Mouse (Mus musculus) skeletal muscle tissue, adult 2 months (tissue): ENCODE measurements around the gene Arrdc1.
"Not testable (repeated sequence)": the region's sequence is repeated elsewhere in the genome, so short reads cannot be mapped to it uniquely, and the experiment has no call there.

Experiments
- DNase-seq: peaks from one replicate; pipeline ENCODE4 v3.0.0-alpha.2; 2012; ENCODE audit warnings: low read depth, low spot score

Arrdc1 gene

DNA sequence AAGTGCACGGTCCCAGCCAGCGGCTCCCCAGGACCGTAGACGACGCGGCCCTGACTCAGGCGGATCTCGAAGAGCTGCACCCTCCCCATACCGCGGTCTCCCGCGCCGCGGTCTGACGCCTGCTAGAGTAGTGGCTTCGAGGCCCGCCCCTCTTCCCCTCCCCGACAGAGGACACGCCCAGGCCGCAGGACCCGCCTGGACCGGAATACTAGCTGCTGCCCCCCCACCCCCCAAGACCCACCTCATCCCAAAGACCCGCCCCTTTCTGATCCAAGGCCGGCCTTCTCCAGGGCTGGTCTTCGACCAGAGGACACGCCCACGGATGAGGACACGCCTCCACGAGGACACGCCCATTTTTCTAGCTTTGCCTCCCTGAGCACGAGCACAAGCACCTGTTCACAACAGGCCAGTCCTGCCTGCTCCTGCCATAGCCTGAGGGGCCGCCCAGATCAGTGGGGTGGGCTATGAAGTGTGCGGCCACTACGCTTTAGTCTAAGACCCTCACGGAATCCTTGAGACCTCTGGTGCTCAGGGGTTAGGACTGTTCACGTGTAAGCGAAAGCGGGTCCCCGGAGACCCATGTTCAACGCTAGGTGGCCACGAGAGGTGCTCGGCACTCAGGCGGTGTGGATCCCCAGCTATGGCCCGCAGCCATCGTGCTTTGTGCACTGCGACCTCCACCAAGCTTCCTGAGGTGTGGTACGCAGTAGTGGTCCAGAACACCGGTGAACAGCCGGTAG lies at the start of gene Arrdc1:
Gene Arrdc1 (minus strand): TSS at position 196 of the 740 bp plus-strand sequence.
- peak; percentile 94 for DNase-seq

GRCm38 (mm10) chr2:24976960-24977359 lies 41.9 kb upstream of the Arrdc1 start:
- no peak for DNase-seq

DNA sequence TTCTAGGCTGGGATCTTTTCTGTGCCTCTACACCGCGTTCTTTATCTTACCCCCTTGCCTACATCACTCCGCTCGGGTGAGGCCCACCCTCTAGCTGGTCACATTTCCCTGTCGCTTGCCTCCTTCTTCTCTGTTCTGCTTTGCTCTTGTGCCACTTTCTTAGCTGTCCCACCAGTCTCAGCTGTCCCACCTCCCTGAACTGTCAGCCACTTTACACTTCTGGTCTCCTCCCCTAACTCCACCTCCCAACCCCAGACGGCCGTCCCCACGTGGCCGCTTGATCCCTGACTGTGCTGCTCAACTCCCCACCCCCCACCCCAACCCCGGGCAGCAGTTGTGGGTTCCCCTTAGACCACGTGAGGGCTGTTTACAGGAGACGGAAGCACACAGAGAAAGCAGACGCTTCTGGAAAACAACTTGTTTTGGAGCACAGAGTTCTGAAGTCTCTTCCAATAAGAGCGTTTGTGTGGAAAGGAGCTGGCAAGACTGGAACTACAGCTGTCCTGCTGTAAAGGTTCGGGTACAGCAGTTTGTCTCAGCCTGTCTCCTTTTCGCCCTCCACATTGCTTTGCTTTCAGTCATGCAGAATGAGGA lies 40.7 kb upstream of the Arrdc1 start, which contains the start of gene Pnpla7:
Gene Pnpla7 (plus strand): TSS at position 330 of the 594 bp plus-strand sequence.
- DNase-seq = peak; percentile 91

GRCm38 (mm10) chr2:24974906-24975703 lies 40.1 kb upstream of the Arrdc1 start, which contains the start of gene Mrpl41:
Mrpl41 (minus strand) TSS chr2:24975098.
- peak; percentile 97 for DNase-seq

DNA sequence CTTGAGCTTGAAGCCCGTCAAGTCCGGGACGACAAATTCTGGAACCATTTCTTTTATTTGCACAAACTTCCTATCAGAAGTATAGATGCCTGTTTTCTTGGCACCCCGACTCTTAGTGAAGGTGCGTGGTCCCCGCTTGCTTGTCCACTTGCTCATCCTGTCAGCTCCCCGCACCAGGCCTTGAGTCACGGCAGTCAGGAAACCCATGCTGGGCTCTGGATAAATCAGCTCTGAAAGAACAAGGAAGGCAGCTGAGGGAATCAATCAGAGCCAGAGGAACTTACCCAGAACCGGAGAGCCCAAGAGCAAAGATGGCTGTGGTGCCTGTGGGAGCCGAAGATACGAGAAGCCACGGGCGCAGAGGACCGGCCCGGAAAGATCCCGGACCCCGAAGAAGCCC lies 39.4 kb upstream of the Arrdc1 start:
- not testable (repeated sequence) for DNase-seq

DNA sequence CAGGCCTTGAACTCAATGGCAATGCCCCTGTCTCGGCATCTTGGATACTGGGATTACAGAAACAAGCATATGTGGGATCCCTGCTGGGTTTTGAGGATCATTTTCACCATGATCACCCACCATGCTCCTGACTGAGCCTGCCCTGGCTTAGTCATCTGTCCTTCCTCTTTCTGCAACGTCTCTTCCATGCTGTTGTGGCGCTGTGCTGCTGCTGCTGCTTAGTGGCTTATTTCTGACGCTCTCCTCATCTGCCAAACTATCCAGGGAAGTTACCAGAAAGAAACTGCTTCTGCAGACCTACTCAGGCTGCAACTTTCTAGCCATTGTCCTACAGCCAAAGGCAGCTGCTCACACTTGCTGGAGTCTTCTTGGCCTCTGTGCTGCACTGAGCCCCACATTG lies 35.3 kb upstream of the Arrdc1 start:
- no peak for DNase-seq

GRCm38 (mm10) chr2:24962304-24963000 lies 27.4 kb upstream of the Arrdc1 start, which contains the start of gene Dph7:
Dph7 (plus strand) TSS chr2:24962400.
- DNase-seq = peak; percentile 55

DNA sequence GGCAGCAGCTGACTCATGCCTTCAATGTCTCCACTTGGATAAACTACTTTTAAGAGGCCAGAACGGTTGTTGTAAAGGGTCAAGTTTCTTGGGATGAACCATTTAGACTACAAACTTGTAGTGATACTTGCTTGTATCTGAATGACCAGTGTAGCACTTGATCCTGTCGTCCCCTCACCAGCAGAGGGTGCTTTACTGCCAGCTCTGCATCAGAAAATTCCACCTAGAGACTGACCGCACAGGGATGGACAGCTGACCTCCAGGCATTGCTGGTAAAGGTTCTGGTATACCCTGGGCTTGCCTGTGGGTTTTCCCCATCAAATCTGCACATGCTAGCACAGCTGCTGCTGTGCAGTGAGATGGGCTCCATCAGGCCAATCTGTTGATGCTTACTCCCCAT lies 25.9 kb upstream of the Arrdc1 start:
- DNase-seq = no peak

DNA sequence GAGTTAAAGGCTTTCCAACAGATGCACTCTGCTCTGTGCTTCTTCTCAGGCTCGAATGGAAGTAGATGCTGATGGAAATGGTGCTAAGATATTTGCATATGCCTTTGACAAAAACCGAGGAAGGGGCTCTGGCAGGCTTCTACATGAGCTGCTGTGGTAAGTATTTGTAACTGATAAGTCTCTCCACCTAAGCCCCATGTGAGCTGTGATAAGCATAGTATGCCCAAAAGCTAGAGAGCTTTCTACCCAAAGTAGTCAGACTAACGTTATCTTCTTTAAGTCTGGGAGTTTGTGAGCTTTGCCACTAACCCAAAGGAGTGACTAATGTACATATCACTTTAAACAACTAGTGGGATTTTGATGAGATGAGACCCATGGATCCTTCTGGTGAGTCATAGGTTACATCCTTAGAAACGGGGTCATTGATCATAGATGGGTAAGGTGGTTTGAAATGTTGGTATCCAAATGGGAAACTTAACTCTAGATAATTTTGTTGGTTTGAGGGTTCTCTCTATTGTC lies 17.5 kb upstream of the Arrdc1 start:
- DNase-seq = no peak

- DNase-seq = no peak
Measured at GRCm38 (mm10) chr2:24950189-24950535, 15.1 kb upstream of the Arrdc1 start.

- peak; percentile 93 for DNase-seq
Measured at GRCm38 (mm10) chr2:24949421-24950188, 14.6 kb upstream of the Arrdc1 start, which contains the start of gene Zmynd19. Zmynd19 (plus strand) TSS chr2:24949792.

DNA sequence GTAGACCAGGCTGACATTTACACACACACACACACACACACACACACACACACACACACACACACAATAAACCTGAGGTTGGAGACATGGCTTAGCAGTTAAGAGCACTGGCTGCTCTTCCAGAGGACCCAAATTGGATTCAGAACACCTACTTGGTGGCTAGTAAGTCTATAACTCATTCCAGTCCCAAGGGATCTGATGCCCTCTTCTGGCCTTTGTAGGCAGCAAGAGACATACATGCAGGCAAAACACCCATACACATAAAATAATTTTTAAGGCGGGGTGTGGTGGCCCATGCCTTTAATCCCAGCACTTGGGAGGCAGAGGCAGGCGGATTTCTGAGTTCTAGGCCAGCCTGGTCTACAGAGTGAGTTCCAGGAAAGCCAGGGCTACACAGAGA lies 9.3 kb upstream of the Arrdc1 start:
- DNase-seq = peak; percentile 26

- no peak for DNase-seq
Measured at GRCm38 (mm10) chr2:24942092-24942491, 7.0 kb upstream of the Arrdc1 start.

DNA sequence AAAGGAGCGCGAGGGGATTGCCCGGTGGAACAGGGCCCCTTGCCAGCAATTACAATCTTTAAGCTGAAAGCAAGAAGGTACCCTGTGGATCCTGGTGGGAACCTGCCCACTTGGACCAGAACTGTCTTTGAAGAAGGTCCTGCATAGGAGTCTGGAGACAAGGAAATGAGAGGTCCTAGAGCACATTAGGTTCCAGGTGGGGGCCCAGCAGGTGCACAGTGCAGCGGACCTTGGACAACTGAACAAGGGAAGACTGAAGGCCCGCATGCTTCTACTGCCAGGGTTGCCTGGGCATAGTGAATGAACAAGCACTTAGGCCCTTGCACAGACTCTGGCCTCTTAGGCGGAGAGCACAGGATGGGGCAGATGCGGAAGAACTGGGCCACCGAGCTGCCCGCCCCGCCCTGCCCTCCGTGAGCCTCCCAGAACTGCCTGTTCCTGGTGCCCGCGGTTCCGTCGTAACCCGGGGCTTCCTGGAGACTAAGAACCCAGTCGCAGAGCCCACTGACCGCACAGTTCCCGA lies 550 bp downstream of the Arrdc1 start:
- no peak for DNase-seq

- no peak for DNase-seq
Measured at GRCm38 (mm10) chr2:24929593-24929992, 5.5 kb downstream of the Arrdc1 start.

DNA sequence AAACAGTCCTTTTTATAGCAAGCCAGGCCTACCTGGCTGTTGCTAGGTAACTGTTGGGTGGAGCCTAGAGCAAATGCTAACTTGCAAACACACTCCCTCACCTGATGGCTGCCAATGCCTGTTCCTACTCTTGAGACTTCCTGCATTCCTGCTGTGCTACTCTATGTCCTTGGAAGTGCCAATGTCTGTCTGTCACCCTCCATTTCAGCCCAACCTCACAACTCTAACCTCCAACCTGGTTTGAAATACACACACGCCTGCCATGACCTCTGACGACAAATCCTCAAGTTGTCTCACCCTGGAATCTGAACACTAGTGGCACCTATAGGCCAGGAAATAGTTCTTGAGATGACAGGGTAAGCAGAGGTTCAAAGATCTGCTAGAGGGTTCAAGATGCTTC lies 5.9 kb downstream of the Arrdc1 start:
- DNase-seq = no peak

DNA sequence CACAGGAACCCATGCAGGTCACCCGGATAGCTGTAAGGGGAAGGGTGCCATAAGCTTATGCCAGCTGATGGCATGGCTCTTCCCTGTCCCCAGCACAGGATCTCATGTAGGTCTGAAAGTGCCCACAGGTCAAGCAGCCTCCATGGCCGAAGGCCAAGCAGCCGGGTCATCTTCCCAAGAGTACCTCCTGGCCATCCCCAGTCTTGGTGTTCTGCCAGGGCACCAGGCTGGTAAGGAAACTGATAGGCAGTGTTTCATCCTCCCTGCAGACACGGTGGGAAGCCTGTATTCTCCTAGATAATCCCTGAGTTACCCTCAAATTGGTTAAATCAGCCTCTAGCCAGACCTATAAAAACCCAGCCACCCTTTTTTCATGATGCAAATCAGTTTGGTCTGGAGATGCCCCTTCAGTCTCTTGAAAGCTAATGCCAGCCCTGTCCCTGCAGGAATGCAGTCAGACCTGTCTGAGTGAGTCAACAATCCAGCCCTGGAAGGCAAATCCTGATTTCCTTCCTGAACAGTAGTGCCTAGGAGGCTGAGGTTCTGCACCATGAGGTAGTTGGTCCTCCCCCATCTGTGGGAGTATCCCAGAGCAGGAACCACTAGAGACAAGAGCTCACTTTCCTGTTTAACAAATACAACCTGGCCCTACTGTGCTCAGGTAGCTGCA lies 7.1 kb downstream of the Arrdc1 start:
- DNase-seq = peak; percentile 91

DNA sequence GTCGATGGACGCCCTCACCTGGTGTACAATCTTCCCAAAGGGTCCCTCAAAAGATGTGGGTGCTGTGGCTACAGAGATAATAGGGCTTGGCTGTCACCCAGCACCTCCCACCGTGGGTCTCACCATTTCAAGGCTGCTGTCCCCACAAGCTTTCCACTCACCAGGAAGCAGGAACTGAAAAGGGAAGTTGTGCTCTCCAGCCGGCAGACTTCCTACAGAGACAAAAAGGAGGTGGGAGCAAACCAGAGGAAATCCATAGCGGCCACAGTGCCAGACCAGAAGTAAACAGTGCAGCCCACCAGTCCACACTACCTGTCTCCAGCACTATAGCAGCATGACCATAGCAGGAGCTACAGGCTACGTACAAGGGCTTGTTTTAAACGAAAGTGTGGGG lies 8.1 kb downstream of the Arrdc1 start:
- no peak for DNase-seq

DNA sequence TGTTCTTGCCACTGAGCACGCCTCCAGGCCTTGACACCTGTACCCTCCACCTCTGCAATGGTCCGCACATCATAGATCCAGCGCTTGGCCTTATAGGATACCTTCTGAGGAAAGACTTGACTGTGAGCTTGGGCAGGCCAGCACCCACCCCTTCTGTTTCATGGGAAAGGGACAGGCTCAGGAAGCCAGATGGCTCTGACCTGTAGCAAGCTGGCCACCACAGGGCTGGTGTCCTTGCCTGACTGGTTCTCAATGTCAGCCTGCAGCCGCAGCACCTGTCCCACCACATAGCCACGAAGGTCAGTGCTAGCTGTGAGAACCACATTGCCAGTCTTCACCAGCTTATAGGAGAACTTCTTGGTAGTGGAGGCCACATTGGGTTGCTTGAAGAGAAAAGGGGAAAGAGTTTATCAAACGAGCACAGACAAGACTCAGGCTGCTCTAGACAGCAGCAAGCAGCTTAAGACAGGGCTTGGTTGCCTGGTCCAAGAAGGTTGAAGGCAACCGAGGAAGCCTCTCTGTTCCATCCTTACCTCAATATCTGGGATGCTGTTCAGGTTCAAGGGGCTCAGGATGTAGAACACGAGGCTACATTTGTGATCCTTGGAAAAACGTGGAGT lies 8.6 kb downstream of the Arrdc1 start:
- DNase-seq = no peak
